Mouse (Mus musculus): ENCODE measurements around the gene Nrxn3. TPM values are rescaled to one million over a fixed set of nuclear protein-coding genes. Genes with fewer than 3 reads are reported as not detected.

Nrxn3 gene
- polyA plus RNA-seq, 1 experiment from 2014 or later = 96.7 TPM

DNA sequence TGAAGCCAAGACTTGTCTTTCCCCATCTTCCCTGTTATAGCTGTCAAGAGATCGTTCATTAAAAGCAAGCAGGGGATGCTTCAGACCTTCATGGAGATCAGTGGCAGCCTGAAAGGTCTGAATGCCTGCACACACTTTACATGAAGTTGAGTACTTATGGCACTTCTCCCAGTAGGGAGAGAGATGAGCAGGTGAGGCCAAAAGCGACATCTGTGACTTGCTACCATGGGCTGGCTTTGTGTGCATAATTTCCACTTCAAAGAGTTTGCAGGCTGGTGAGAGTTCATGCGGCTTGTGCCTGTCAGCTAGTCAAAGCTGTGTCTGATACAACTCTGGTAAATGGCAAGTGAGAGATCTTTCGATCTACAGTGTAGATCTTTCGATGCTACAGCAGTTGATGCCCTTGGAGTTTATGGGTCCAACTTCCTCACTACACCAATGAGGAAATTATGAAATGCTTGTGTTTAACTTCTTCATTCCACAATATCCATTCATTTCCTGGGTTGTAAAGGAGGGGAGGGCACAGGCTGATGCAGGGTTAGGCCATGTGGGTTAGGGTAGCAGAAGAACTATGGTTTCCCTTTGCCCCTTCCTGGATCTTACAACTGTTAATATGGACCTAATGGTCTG, 1231.9 kb downstream of the Nrxn3 start:
- no peak overlapping the region for H3K4me2 ChIP-seq
- no peak overlapping the region for H3K4me3 ChIP-seq (replicated peaks)
- no peak for ATAC-seq (ENCODE audit: low FRiP score)
- WGBS = 73% methylated on average over 5 of the region's 5 CpGs
- H3K9ac ChIP-seq (replicated peaks) = no peak overlapping the region
- no peaks in the 10 kb centered on the region for H3K9me3 ChIP-seq (replicated peaks)
- H3K4me1 ChIP-seq = peaks cover 3% of the 10 kb centered on the region; the same call in 1 of the 2 replicates
- no peaks in the 10 kb centered on the region for H3K36me3 ChIP-seq
- no peak overlapping the region for H3K27ac ChIP-seq (replicated peaks)
- no peaks in the 10 kb centered on the region for H3K27me3 ChIP-seq (replicated peaks)

DNA sequence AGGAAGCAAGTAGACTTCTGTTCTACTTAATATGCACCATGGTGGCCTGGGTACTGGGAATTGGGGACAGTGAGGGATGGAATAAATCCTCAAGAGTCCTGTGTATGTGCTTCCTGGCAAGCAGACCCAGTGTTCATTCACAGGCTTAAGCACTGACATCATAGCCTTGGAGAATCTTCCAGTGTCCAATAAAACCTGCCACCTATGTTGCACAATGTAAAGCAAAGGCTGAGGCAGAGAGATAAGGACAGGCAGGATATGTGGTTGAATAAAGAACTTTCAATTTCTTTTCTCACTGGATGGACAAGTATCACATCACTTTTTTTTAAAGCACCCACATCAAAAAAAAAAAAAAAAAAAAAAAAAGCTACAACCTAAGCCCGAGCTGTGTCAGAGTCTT, 1240.4 kb downstream of the Nrxn3 start:
- no peak overlapping the region for H3K9ac ChIP-seq (replicated peaks)
- no peaks in the 10 kb centered on the region for H3K36me3 ChIP-seq
- no peak overlapping the region for H3K4me2 ChIP-seq
- no peaks in the 10 kb centered on the region for H3K27me3 ChIP-seq (replicated peaks)
- no peaks in the 10 kb centered on the region for H3K4me1 ChIP-seq
- no peak for ATAC-seq (ENCODE audit: low FRiP score)
- H3K9me3 ChIP-seq (replicated peaks) = no peaks in the 10 kb centered on the region
- no peak overlapping the region for H3K4me3 ChIP-seq (replicated peaks)
- H3K27ac ChIP-seq (replicated peaks) = no peak overlapping the region
- 71% methylated on average over 1 of the region's 1 CpGs for WGBS

DNA sequence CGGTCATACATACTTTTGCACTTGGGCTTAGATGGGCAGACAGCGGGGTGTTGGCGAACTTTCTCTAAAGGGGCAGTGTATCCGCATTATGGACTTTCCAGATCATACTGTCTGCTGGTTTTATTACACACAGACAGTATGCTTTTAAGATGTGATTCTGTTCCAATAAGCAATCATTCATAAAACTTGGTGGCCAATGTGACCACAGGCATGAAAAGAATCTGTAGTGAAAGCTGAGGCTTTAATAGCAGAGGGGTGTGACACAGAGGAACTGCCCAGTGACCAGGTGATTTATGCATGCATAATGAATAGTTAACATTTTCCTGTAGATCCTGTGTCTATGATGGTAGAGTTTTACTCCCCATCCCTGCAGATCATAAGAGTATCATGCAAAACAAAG, 1254.0 kb downstream of the Nrxn3 start:
- no peak for ATAC-seq (ENCODE audit: low FRiP score)
- no peaks in the 10 kb centered on the region for H3K27me3 ChIP-seq (replicated peaks)
- H3K4me3 ChIP-seq (replicated peaks) = no peak overlapping the region
- no peak overlapping the region for H3K9ac ChIP-seq (replicated peaks)
- H3K27ac ChIP-seq (replicated peaks) = no peak overlapping the region
- no peaks in the 10 kb centered on the region for H3K36me3 ChIP-seq
- no peak overlapping the region for H3K4me2 ChIP-seq
- WGBS = 94% methylated on average over 4 of the region's 4 CpGs
- H3K9me3 ChIP-seq (replicated peaks) = no peaks in the 10 kb centered on the region
- no peaks in the 10 kb centered on the region for H3K4me1 ChIP-seq

DNA sequence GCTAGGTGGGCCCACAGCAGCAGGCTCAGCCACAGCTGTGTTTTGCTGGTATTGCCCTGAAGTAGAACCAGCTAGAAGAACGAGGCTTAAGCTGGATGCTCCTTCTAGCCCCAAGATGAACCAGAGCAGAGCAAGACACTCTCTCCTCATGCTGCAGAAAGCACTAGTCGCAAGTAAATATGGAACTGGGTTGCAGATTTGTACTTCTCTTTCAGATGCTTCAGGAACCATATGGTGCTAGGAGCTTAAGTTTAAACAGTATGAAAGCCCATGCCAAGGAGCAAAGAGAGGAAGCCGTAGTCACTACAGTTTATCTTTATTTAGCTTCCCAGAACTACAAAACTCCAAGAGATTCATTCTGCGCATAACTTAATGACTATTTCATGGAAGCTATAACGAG, 1254.8 kb downstream of the Nrxn3 start:
- Histone ChIP-seq H3K4me3 (replicated peaks) (no peak overlapping the region), H3K36me3 (no peaks in the 10 kb centered on the region), H3K9me3 (replicated peaks) (no peaks in the 10 kb centered on the region), H3K4me1 (0 out of 2 replicates have a peak, but pooled peaks cover under 1% of the 10 kb centered on the region), H3K27me3 (replicated peaks) (no peaks in the 10 kb centered on the region), H3K9ac (replicated peaks) (no peak overlapping the region), H3K4me2 (no peak overlapping the region), H3K27ac (replicated peaks) (no peak overlapping the region)
- no peak for ATAC-seq (ENCODE audit: low FRiP score)
- 73% methylated on average over 5 of the region's 5 CpGs for WGBS

DNA sequence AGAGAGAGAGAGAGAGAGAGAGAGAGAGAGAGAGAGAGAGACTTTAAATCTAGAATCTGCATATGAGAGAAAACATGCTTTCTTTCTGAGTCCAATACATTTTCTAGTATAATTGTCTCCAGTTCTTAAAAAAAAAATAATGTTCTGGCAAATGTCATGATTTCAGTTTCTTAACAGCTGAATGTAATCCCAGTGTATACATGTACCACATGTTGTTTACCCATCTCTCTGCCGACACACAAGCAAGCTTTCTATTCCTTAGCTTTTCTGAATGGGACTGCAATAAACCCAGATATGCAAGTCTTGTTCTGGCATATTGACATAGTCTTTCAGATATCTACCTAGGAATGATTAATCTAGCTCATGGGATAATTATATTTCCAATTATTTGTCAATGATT, 1256.5 kb downstream of the Nrxn3 start:
- H3K4me1 ChIP-seq = peaks cover 12% of the 10 kb centered on the region; the same call in 1 of the 2 replicates
- 91% methylated on average over 1 of the region's 1 CpGs for WGBS

DNA sequence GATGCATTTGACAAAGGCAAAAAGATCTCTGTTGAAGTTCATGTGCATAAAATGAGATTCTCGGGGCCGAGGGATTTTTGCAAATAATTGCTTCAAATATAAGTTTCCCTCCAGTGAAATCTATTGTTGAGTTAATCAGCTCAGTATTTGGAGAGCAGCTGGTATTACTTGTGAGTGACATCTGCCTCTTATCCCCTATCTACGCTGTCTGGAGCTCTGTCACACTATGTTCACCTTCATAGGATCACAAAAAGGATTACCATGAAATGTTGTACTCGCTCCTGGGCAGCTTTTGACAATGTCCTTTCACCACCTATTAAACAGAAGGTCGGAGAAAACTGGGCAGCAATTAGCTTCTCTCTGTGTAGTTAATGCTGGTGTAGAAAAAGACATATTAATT, 1259.8 kb downstream of the Nrxn3 start:
- Histone ChIP-seq H3K4me2 (no peak overlapping the region), H3K27me3 (replicated peaks) (no peaks in the 10 kb centered on the region), H3K4me1 (peaks cover 18% of the 10 kb centered on the region), H3K27ac (replicated peaks) (0 out of 2 replicates have a peak overlapping the region, but pooled peaks have one; percentile 37), H3K9ac (replicated peaks) (no peak overlapping the region), H3K36me3 (no peaks in the 10 kb centered on the region), H3K9me3 (replicated peaks) (no peaks in the 10 kb centered on the region), H3K4me3 (replicated peaks) (no peak overlapping the region)
- 41% methylated on average over 5 of the region's 5 CpGs for WGBS
- no peak for ATAC-seq (ENCODE audit: low FRiP score)

More for the DNA sequence above, 1256.5 kb downstream of the Nrxn3 start:
- H3K4me3 ChIP-seq (replicated peaks) = no peak overlapping the region
- H3K27ac ChIP-seq (replicated peaks) = no peak overlapping the region
- no peaks in the 10 kb centered on the region for H3K9me3 ChIP-seq (replicated peaks)
- no peak overlapping the region for H3K4me2 ChIP-seq
- no peak for ATAC-seq (ENCODE audit: low FRiP score)
- H3K9ac ChIP-seq (replicated peaks) = no peak overlapping the region
- no peaks in the 10 kb centered on the region for H3K36me3 ChIP-seq
- H3K27me3 ChIP-seq (replicated peaks) = no peaks in the 10 kb centered on the region

DNA sequence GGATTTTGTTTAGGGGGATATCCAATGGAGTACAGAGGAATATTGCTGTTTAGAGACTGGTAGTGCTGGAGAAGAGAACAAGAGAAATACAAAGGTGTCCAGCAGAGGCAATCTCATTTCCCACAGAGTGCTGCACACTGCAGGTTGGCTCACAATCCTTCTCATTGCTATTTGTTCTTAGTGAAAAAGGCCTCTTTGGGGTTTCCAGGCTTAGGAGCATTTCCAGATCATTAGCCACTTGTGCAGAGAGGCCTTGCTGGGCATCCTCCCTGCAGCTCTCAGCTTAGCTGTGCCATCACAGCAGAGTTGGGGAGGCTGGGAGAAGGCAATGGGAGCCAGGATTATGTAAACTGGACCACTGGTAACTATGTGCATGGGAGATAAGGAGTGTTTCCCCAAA, 1260.7 kb downstream of the Nrxn3 start:
- peaks cover 18% of the 10 kb centered on the region for H3K4me1 ChIP-seq
- H3K36me3 ChIP-seq = no peaks in the 10 kb centered on the region
- H3K4me2 ChIP-seq = no peak overlapping the region
- H3K27me3 ChIP-seq (replicated peaks) = no peaks in the 10 kb centered on the region
- ATAC-seq (ENCODE audit: low FRiP score) = peak; percentile 63; the same call in 1 of the 2 replicates
- no peaks in the 10 kb centered on the region for H3K9me3 ChIP-seq (replicated peaks)
- peak overlapping the region; percentile 65 for H3K27ac ChIP-seq (replicated peaks)
- no peak overlapping the region for H3K4me3 ChIP-seq (replicated peaks)
- no peak overlapping the region for H3K9ac ChIP-seq (replicated peaks)

DNA sequence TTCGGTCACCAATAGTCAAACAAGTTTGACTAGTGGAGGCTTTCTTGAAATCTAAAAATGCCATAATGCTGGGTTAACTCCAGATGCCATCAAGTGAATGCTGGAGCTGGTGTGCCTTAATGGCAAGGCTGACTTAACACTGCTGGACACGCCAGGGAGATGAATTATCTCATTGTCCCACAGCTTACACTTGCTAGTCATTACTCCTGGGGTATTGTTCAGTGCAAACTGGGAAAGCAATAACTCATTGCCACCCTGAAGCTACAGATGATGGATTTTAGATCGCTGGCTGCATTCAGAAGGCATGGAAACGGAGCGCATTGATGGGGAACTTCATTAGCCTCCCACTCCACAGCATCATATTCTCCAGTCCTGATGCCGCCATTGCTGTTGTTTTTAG, 1263.5 kb downstream of the Nrxn3 start:
- no peak overlapping the region for H3K9ac ChIP-seq (replicated peaks)
- WGBS = 34% methylated on average over 6 of the region's 6 CpGs
- no peak for ATAC-seq (ENCODE audit: low FRiP score)
- H3K27ac ChIP-seq (replicated peaks) = no peak overlapping the region
- H3K36me3 ChIP-seq = no peaks in the 10 kb centered on the region
- no peaks in the 10 kb centered on the region for H3K9me3 ChIP-seq (replicated peaks)
- H3K4me2 ChIP-seq = no peak overlapping the region
- H3K4me3 ChIP-seq (replicated peaks) = no peak overlapping the region
- no peaks in the 10 kb centered on the region for H3K27me3 ChIP-seq (replicated peaks)
- peaks cover 18% of the 10 kb centered on the region for H3K4me1 ChIP-seq

DNA sequence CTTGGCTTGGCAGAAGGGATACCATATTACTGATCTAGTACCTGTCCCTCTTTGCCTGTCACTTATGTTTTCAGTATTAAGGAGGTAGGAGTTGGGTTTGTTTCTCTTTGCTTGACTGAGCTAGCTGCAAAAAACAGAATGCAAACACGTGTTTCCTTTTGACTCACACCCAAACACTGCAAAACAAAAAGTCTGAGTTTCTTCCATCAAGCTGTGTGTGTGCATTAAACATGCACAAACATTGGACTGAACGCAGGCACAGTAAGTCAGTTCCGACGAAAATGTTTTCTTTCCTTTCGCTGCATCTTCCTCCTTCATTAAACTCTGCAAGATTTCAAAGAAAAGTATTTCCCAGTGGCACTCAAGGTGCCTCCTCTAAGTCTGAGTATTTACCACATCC, 1270.6 kb downstream of the Nrxn3 start:
- ATAC-seq (ENCODE audit: low FRiP score) = no peak
- Histone ChIP-seq H3K4me3 (replicated peaks) (no peak overlapping the region), H3K9me3 (replicated peaks) (no peaks in the 10 kb centered on the region), H3K27me3 (replicated peaks) (no peaks in the 10 kb centered on the region), H3K4me2 (no peak overlapping the region), H3K9ac (replicated peaks) (no peak overlapping the region), H3K4me1 (no peaks in the 10 kb centered on the region), H3K27ac (replicated peaks) (no peak overlapping the region), H3K36me3 (no peaks in the 10 kb centered on the region)
- 77% methylated on average over 5 of the region's 5 CpGs for WGBS

DNA sequence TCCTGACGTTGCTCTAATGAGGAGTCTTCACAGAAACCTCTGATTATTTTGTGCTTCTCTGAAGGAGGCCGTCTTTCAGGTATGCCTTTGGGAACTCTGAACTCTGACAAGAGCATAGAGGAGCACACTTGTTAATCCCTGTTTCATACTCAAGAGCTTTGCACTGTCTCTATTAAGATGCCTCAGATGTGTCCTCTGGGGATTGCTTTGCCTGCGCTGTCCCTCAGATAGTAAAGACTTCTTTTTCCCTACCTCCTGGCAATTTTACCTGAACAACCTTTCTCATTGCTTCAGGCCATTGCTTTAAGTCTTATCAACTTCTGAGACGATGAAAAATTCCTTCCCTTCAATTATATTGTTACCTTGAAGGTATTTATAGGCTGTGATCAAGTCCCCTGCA, 1272.7 kb downstream of the Nrxn3 start:
- Histone ChIP-seq H3K4me2 (no peak overlapping the region), H3K27me3 (replicated peaks) (no peaks in the 10 kb centered on the region), H3K9ac (replicated peaks) (no peak overlapping the region), H3K4me3 (replicated peaks) (no peak overlapping the region), H3K9me3 (replicated peaks) (no peaks in the 10 kb centered on the region), H3K4me1 (no peaks in the 10 kb centered on the region), H3K27ac (replicated peaks) (no peak overlapping the region), H3K36me3 (no peaks in the 10 kb centered on the region)
- WGBS = 76% methylated on average over 4 of the region's 4 CpGs
- ATAC-seq (ENCODE audit: low FRiP score) = no peak

DNA sequence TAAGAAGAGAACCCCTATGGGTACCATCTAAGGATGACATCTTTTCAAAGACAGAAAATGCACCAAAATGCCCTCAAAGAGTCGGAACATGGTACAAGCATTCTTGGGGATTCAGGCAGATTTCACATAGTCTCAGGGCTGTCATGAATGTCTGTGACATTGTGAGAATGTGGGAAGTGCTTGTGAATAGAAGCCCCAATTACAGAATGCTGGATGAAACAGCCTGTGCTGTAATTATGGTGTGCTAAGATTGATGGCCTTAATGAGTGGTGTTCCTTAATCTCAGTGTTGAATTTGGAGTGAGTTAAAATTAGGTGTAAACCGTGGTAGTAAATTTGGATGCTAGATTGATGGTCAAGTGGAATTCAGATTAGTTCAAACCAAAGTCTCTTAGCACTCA, 1287.6 kb downstream of the Nrxn3 start:
- ATAC-seq (ENCODE audit: low FRiP score) = no peak
- WGBS = 87% methylated on average over 2 of the region's 2 CpGs
- H3K4me2 ChIP-seq = no peak overlapping the region
- no peaks in the 10 kb centered on the region for H3K9me3 ChIP-seq (replicated peaks)
- no peak overlapping the region for H3K27ac ChIP-seq (replicated peaks)
- H3K27me3 ChIP-seq (replicated peaks) = no peaks in the 10 kb centered on the region
- H3K4me3 ChIP-seq (replicated peaks) = no peak overlapping the region
- H3K9ac ChIP-seq (replicated peaks) = no peak overlapping the region
- no peaks in the 10 kb centered on the region for H3K4me1 ChIP-seq
- no peaks in the 10 kb centered on the region for H3K36me3 ChIP-seq

DNA sequence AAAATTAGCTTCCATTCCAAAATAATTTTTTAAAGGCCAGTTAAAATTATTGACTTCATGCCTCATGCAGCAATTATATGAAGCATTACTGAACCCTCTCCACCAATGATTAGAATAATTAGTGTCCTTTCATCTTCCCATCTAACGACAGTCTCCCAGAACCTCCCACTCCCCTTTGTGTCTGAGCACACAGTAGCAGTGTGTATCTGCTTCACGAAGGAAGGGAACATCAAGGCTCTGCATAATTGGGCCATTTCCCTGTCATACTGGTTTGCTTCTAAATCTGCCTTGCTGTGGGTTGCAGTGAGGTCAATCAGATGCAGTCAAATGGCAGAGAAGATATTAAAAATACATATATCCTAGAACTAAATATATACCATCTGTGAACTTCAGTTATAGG, 1291.3 kb downstream of the Nrxn3 start:
- WGBS = 6% methylated on average over 2 of the region's 2 CpGs

More for the DNA sequence above, 1291.3 kb downstream of the Nrxn3 start:
- Histone ChIP-seq H3K9me3 (replicated peaks) (no peaks in the 10 kb centered on the region), H3K9ac (replicated peaks) (no peak overlapping the region), H3K4me3 (replicated peaks) (no peak overlapping the region), H3K4me2 (no peak overlapping the region), H3K27ac (replicated peaks) (no peak overlapping the region), H3K27me3 (replicated peaks) (no peaks in the 10 kb centered on the region), H3K36me3 (no peaks in the 10 kb centered on the region), H3K4me1 (no peaks in the 10 kb centered on the region)
- no peak for ATAC-seq (ENCODE audit: low FRiP score)

All from neural tube, embryonic 15.5 days (tissue).